Mouse (Mus musculus) testis, adult 2 months (tissue): ENCODE results near the gene Fpr3.

Source experiments
- CTCF ChIP-seq: fragments of 200-500 bp; IDR thresholded peaks from 2 replicates; pipeline ENCODE4 v1.5.1; 2012; ENCODE audit warnings: low read depth, mild to moderate bottlenecking, inconsistent platforms, low read length, moderate library complexity; ENCODE audit not compliant: control insufficient read depth, insufficient read depth, insufficient replicate concordance
- POLR2A ChIP-seq: fragments of 200-500 bp; IDR thresholded peaks from 2 replicates; pipeline ENCODE4 v1.6.1; 2012; ENCODE audit warnings: low read depth, mild to moderate bottlenecking, inconsistent platforms, low read length, moderate library complexity; ENCODE audit not compliant: control insufficient read depth

DNA sequence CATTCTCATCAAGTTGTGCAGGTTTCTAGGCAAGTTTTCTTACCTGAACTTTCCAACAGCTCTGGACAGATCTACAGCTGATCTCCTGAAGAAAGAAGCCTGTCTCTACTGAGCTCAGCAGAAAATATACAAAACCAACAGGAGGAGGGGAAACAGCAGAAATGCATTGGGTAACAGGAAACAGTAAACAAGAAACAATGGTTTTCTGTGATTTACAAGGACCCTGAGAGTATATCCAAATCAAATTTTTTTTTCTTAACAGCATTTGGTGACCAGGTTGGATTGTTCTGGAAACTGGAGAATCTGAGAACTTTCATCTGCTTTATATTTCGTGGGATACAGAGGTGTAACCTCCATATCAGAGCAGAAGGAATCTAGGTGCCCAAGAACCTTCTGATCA is 3.8 kb upstream of the Fpr3 start, which contains the start of gene Fpr1:
- TF ChIP-seq CTCF: no peak
- no peak for TF ChIP-seq POLR2A
